25 mouse cellular contexts compared by ENCODE assay signal in genomic region chr13:60895406-60896160, GRCm38 (mm10). TPM values are rescaled to one million over a fixed set of nuclear protein-coding genes. Genes with fewer than 3 reads are reported as not detected.
DNase-seq lines count a peak whose midpoint lies in the region; ATAC-seq lines count a peak whose summit lies in the region.
"Had no signal": no experiment of that assay in that cellular context is flagged by ENCODE, and none has a peak within 500 bp of the region (broad histone marks: within the 10 kb centered on the region; RNA-seq: fewer than 3 reads in every experiment).

No protein-coding gene starts in this region.

- DNase-seq in heart, adult 11 months: peak; percentile 79
- DNase-seq in heart, postnatal 36 days: no peak
- DNase-seq in embryo, embryonic 10 days (ENCODE audit: low spot score): no peak
- no peak for DNase-seq in right cerebral cortex, postnatal 36 days (ENCODE audit: low spot score in 2 of 2)
- DNase-seq: adrenal gland, adult 2 months; adrenal gland, postnatal 14 days; B cell, adult 2 months; cerebellum, adult 11-12 months; cerebellum, adult 8-10 months; cerebellum, postnatal 10 days; cerebellum, postnatal 36 days; gastrocnemius, postnatal 25 days; heart, postnatal 10 days; heart, postnatal 4 days had no signal

- 0 out of 2 replicates have a peak, but pooled peaks have one; percentile 14 for ATAC-seq in common myeloid progenitor, adult 5-6 weeks (replicated peaks; ENCODE audit: low read depth, poor library complexity, severe bottlenecking)
- 0 out of 2 replicates have a peak, but pooled peaks have one; percentile 17 for ATAC-seq in monocyte, adult 5-6 weeks (replicated peaks; ENCODE audit: insufficient number of reproducible peaks, low FRiP score, low TSS enrichment, poor library complexity, severe bottlenecking)
- ATAC-seq: forebrain, embryonic 14.5 days; intestine, postnatal 0 days; Patski had no signal

- intact Hi-C loops in heart, postnatal 36 days (cut with DNase I): loop anchor here (2.0 to 5.0 kb wide), 2 partner anchors 41 to 48 kb away; partner anchors contain the start of genes Ctla2a and Gm49391

RNA-seq across cellular contexts. Expression of gene Gm49392, which starts 1.1 kb away (rescaled TPM):
- total RNA-seq in heart, postnatal 36 days (2021): under 1 TPM; 0.60 to 0.94 TPM
- 1.5 TPM in 1 of 2 replicates, not detected in the other for total RNA-seq in common myeloid progenitor, adult 5-6 weeks (2017)
- 4.3 to 25.3 TPM (median 13.1 TPM) in 3 replicates for total RNA-seq in monocyte, adult 5-6 weeks (2017)
- total RNA-seq: CH12.LX, G1E had no signal

RNA-seq across cellular contexts. Expression of gene Ctla2b, which starts 1.7 kb away (rescaled TPM):
- total RNA-seq in heart, postnatal 36 days (2021): 1 to 10 TPM; 4.1 to 7.3 TPM
- total RNA-seq in common myeloid progenitor, adult 5-6 weeks (2017): 40.8 and 44.2 TPM in 2 replicates
- 49.2 to 249 TPM (median 61.2 TPM) in 3 replicates for total RNA-seq in monocyte, adult 5-6 weeks (2017)
- total RNA-seq: CH12.LX had no signal

RNA-seq across cellular contexts. Expression of gene Tpbpb, which starts 9.1 kb away (rescaled TPM):
- not detected for total RNA-seq in heart, postnatal 36 days (2021)
- not detected in 2 replicates for total RNA-seq in common myeloid progenitor, adult 5-6 weeks (2017)
- total RNA-seq in monocyte, adult 5-6 weeks (2017): not detected in 3 replicates
- total RNA-seq: adrenal gland, adult 2 months; adrenal gland, postnatal 14 days; adrenal gland, postnatal 4 days; CH12.LX; G1E; gastrocnemius, adult 8-10 months; gastrocnemius, postnatal 25 days; granulocyte monocyte progenitor cell, adult 5-6 weeks; heart, adult 8-10 months; heart, postnatal 10 days; heart, postnatal 4 days had no signal

RNA-seq across cellular contexts. Expression of gene 4930486L24Rik, which starts 31.3 kb away (rescaled TPM):
- 1 to 10 TPM in 1 of 2 experiments, under 1 TPM in 1; 0.86 to 1.3 TPM for total RNA-seq in heart, postnatal 36 days (2021)
- 1.2 TPM in 1 of 2 replicates, not detected in the other for total RNA-seq in common myeloid progenitor, adult 5-6 weeks (2017)
- total RNA-seq in monocyte, adult 5-6 weeks (2017): 2.1 TPM in 1 of 3 replicates, not detected in the others
- total RNA-seq: CH12.LX; G1E; heart, postnatal 4 days had no signal

RNA-seq across cellular contexts. Expression of gene Gm49393, which starts 39.8 kb away (rescaled TPM):
- total RNA-seq in heart, postnatal 36 days (2021): not detected
- not detected in 2 replicates for total RNA-seq in common myeloid progenitor, adult 5-6 weeks (2017)
- total RNA-seq in monocyte, adult 5-6 weeks (2017): not detected in 3 replicates
- total RNA-seq: adrenal gland, adult 2 months; adrenal gland, postnatal 14 days; CH12.LX; G1E; gastrocnemius, postnatal 25 days; granulocyte monocyte progenitor cell, adult 5-6 weeks; heart, adult 8-10 months; heart, postnatal 10 days had no signal
